Mouse (Mus musculus) myocyte (in vitro differentiated cells): ENCODE results near the gene Nampt.

Experiments
- POLR2A ChIP-seq: IDR thresholded peaks from one replicate; pipeline ENCODE4 v1.6.1; 2011; ENCODE audit warnings: low read depth, mild to moderate bottlenecking, control low read depth, moderate library complexity; ENCODE audit not compliant: insufficient read length
- USF1 ChIP-seq: IDR thresholded peaks from one replicate; pipeline ENCODE4 v1.6.1; 2011; ENCODE audit warnings: low read depth, mild to moderate bottlenecking, control low read depth, moderate library complexity

- TF ChIP-seq POLR2A, result no peak
- no peak for TF ChIP-seq USF1
Observed at GRCm38 (mm10) chr12:32774592-32774991, 44.8 kb upstream of the Nampt start.
